Mouse (Mus musculus) E14TG2a.4 (cell line): ENCODE data around the gene Tspan10.

Experiments used
- CTCF ChIP-seq: conservative IDR thresholded peaks from 2 replicates; pipeline ENCODE4 v1.5.1; 2014; ENCODE audit warnings: low read length
- NANOG ChIP-seq: IDR thresholded peaks from 2 replicates; pipeline ENCODE4 v1.6.1; 2014; ENCODE audit warnings: borderline replicate concordance, low read length, mixed read lengths
- POU5F1 ChIP-seq: IDR thresholded peaks from 2 replicates; pipeline ENCODE4 v1.6.1; 2014; ENCODE audit warnings: low read length, borderline replicate concordance

- TF ChIP-seq CTCF (no peak), NANOG (no peak), POU5F1 (no peak)
Measured at GRCm38 (mm10) chr11:120492878-120493203, 50.4 kb downstream of the Tspan10 start.
